Comparison of ENCODE assay signal across 21 mouse cellular contexts in the genomic region with DNA sequence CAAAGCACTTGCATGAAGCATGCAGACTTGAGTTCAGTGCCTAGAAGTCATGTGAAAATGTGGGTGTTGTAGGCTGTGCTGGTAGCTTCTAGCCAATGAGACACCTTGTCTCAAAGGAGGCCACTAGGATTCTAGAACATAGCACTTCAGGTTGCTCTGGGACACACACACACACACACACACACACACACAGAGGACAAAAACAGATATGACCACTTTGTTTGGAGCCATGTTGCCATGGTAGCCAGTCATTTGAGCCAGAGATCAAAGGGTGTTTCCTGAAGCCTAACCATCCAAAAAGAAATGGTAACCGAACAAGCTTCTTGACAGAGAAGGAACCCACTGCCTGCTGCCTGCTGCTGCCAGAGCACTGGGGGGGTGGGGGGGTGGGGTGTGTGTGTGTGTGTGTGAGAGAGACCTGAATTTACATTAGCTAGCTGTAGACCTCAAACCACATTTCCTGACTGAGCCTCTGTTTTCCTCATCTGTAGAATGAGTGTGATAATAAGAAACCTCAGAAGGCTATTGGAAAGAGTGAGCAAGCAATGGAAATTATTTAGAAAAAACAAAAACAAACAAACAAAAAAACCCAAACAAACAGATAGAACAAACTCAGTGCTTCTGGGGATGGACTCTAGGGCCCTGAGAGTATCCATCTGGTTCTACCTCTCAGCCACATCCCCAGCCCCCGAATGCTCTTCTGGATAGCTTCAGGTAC. TPM values are rescaled to one million over a fixed set of nuclear protein-coding genes. Genes with fewer than 3 reads are reported as not detected.
A peak's percentile ranks its signal among the peaks of the same experiment; 100 is the strongest.
DNase-seq lines count a peak whose midpoint lies in the region; ATAC-seq and TF ChIP-seq lines count a peak whose summit lies in the region.
"Had no signal": no experiment of that assay in that cellular context is flagged by ENCODE, and none has a peak within 500 bp of the region (broad histone marks: within the 10 kb centered on the region; RNA-seq: fewer than 3 reads in every experiment).

No protein-coding gene starts in this region.

- no peak overlapping the region for H3K9ac ChIP-seq in forebrain, postnatal 0 days
- H3K9ac ChIP-seq: embryonic facial prominence, embryonic 15.5 days; forebrain, embryonic 12.5 days; limb, embryonic 15.5 days; midbrain, embryonic 15.5 days; neural tube, embryonic 13.5 days had no signal

- no peak for TF ChIP-seq CTCF in thymus, adult 2 months (IDR thresholded peaks at IDR 0.05; ENCODE audit: borderline replicate concordance, control insufficient read depth, extremely low read depth, insufficient read depth, low read length, poor library complexity)
- no peak for TF ChIP-seq CTCF in forebrain, postnatal 0 days (IDR thresholded peaks at IDR 0.05; ENCODE audit: low read depth)

- H3K36me3 ChIP-seq in thymus, adult 2 months (ENCODE audit: control insufficient read depth, insufficient read depth, low read length) = no peaks in the 10 kb centered on the region
- H3K36me3 ChIP-seq in forebrain, postnatal 0 days (ENCODE audit: insufficient read depth) = no peaks in the 10 kb centered on the region
- H3K36me3 ChIP-seq: embryonic facial prominence, embryonic 15.5 days; forebrain, embryonic 12.5 days; limb, embryonic 15.5 days; midbrain, embryonic 15.5 days; neural tube, embryonic 13.5 days had no signal

- no peak for ATAC-seq in forebrain, postnatal 0 days
- ATAC-seq: hindbrain, embryonic 16.5 days; midbrain, embryonic 15.5 days had no signal

- peak overlapping the region; percentile 51; the same call in 1 of the 2 replicates for H3K27ac ChIP-seq in thymus, adult 2 months (ENCODE audit: control insufficient read depth, insufficient read depth, low read length)
- H3K27ac ChIP-seq in forebrain, postnatal 0 days (ENCODE audit: low read depth, low read length) = no peak overlapping the region
- H3K27ac ChIP-seq: embryonic facial prominence, embryonic 15.5 days; forebrain, embryonic 12.5 days; gastrocnemius, adult 2 months; heart, adult 2 months; limb, embryonic 15.5 days; midbrain, embryonic 15.5 days; neural tube, embryonic 13.5 days had no signal

- no peaks in the 10 kb centered on the region for H3K9me3 ChIP-seq in forebrain, postnatal 0 days (ENCODE audit: low read length)
- H3K9me3 ChIP-seq: embryonic facial prominence, embryonic 15.5 days; forebrain, embryonic 12.5 days; limb, embryonic 15.5 days; midbrain, embryonic 15.5 days; neural tube, embryonic 13.5 days had no signal

- 36% methylated on average over 2 of the region's 2 CpGs for WGBS in thymus, adult 2 months
- WGBS in forebrain, postnatal 0 days = 55% methylated on average over 2 of the region's 2 CpGs

- H3K27me3 ChIP-seq in thymus, adult 2 months (ENCODE audit: control insufficient read depth, insufficient read depth, low read length) = no peaks in the 10 kb centered on the region
- H3K27me3 ChIP-seq in forebrain, postnatal 0 days (ENCODE audit: insufficient read depth, low read length) = no peaks in the 10 kb centered on the region
- H3K27me3 ChIP-seq: midbrain, embryonic 15.5 days had no signal

- H3K4me2 ChIP-seq in forebrain, postnatal 0 days (ENCODE audit: low read depth) = no peak overlapping the region
- H3K4me2 ChIP-seq: embryonic facial prominence, embryonic 15.5 days; forebrain, embryonic 12.5 days; limb, embryonic 15.5 days; midbrain, embryonic 15.5 days; neural tube, embryonic 13.5 days had no signal

- H3K4me1 ChIP-seq in thymus, adult 2 months (replicated peaks; ENCODE audit: control insufficient read depth, insufficient read depth, low read length) = peaks cover 60% of the 10 kb centered on the region
- peaks cover 2% of the 10 kb centered on the region; the same call in 1 of the 2 replicates for H3K4me1 ChIP-seq in forebrain, postnatal 0 days (ENCODE audit: insufficient read depth)

- peak; percentile 6 for DNase-seq in adrenal gland, adult 2 months
- no peak for DNase-seq in adrenal gland, postnatal 25 days
- DNase-seq in thymus, adult 2 months = no peak
- DNase-seq in thymus, postnatal 14 days = no peak
- DNase-seq in induced T-regulatory cell, adult 2 months (ENCODE audit: low read depth) = peak; percentile 96
- no peak for DNase-seq in forebrain, postnatal 0 days
- no peak for DNase-seq in heart, postnatal 4 days
- no peak for DNase-seq in layer of hippocampus, postnatal 25 days (ENCODE audit: extremely low spot score in 1 of 2, low spot score in 1 of 2)
- DNase-seq: gastrocnemius, adult 2 months; heart, adult 2 months; kidney, postnatal 36 days; lung, adult 2 months; right cerebral cortex, adult 18-20 months; thymus, adult 18-20 months had no signal

- TF ChIP-seq POLR2A in thymus, adult 2 months (IDR thresholded peaks at IDR 0.05; ENCODE audit: control insufficient read depth, extremely low read depth, insufficient read depth, low read length, poor library complexity) = no peak

- H3K4me3 ChIP-seq in thymus, adult 2 months (ENCODE audit: control insufficient read depth, insufficient read depth, low read length) = no peak overlapping the region
- no peak overlapping the region for H3K4me3 ChIP-seq in forebrain, postnatal 0 days (ENCODE audit: low read depth, low read length)
- H3K4me3 ChIP-seq: embryonic facial prominence, embryonic 15.5 days; forebrain, embryonic 12.5 days; gastrocnemius, adult 2 months; heart, adult 2 months; limb, embryonic 15.5 days; midbrain, embryonic 15.5 days; neural tube, embryonic 13.5 days had no signal

RNA-seq across cellular contexts. Expression of gene Tpst2, which starts 2.6 kb away (rescaled TPM):
- total RNA-seq in adrenal gland, adult 2 months (2021) = 100 to 1,000 TPM; 154 to 322 TPM
- 222 and 270 TPM in 2 replicates for polyA plus RNA-seq in adrenal gland, adult 2 months (2012; rRNA removed)
- 144 and 210 TPM in 2 replicates for total RNA-seq in adrenal gland, postnatal 25 days (2021)
- polyA plus RNA-seq in thymus, adult 2 months (2012; rRNA removed) = 62.7 and 63.5 TPM in 2 replicates
- 43.4 and 45.0 TPM in 2 replicates for total RNA-seq in forebrain, postnatal 0 days (2014; rRNA removed)
- 37.9 and 39.0 TPM in 2 replicates for polyA plus RNA-seq in forebrain, postnatal 0 days (2015; fragmentation: Nextera tagmentation; extraction: Ambion mirVana)
- 10 to 100 TPM; 44.4 to 45.6 TPM for total RNA-seq in heart, postnatal 4 days (2021)
- total RNA-seq in layer of hippocampus, postnatal 25 days (2021) = 10 to 100 TPM; 45.9 to 46.2 TPM

RNA-seq across cellular contexts. Expression of gene Crybb1, which starts 18.3 kb away (rescaled TPM):
- total RNA-seq in adrenal gland, adult 2 months (2021) = 1 to 10 TPM; 2.9 to 3.2 TPM
- polyA plus RNA-seq in adrenal gland, adult 2 months (2012; rRNA removed) = 5.3 and 6.7 TPM in 2 replicates
- 1.1 and 2.7 TPM in 2 replicates for total RNA-seq in adrenal gland, postnatal 25 days (2021)
- 0.15 and 0.40 TPM in 2 replicates for polyA plus RNA-seq in thymus, adult 2 months (2012; rRNA removed)
- 5.0 and 6.3 TPM in 2 replicates for total RNA-seq in forebrain, postnatal 0 days (2014; rRNA removed)
- polyA plus RNA-seq in forebrain, postnatal 0 days (2015; fragmentation: Nextera tagmentation; extraction: Ambion mirVana) = 10.4 and 10.8 TPM in 2 replicates
- total RNA-seq in heart, postnatal 4 days (2021) = not detected
- 1 to 10 TPM; 7.4 to 7.9 TPM for total RNA-seq in layer of hippocampus, postnatal 25 days (2021)
- total RNA-seq: megakaryocyte progenitor cell, adult 5-6 weeks had no signal

RNA-seq across cellular contexts. Expression of gene Cryba4, which starts 21.6 kb away (rescaled TPM):
- total RNA-seq in adrenal gland, adult 2 months (2021) = 10 to 100 TPM; 70.5 to 74.9 TPM
- 58.4 and 91.5 TPM in 2 replicates for polyA plus RNA-seq in adrenal gland, adult 2 months (2012; rRNA removed)
- 14.8 and 16.5 TPM in 2 replicates for total RNA-seq in adrenal gland, postnatal 25 days (2021)
- polyA plus RNA-seq in thymus, adult 2 months (2012; rRNA removed) = 0.41 and 3.1 TPM in 2 replicates
- 2.5 TPM in 1 of 2 replicates, not detected in the other for total RNA-seq in forebrain, postnatal 0 days (2014; rRNA removed)
- 2.4 and 2.6 TPM in 2 replicates for polyA plus RNA-seq in forebrain, postnatal 0 days (2015; fragmentation: Nextera tagmentation; extraction: Ambion mirVana)
- 1 to 10 TPM; 1.7 to 2.3 TPM for total RNA-seq in heart, postnatal 4 days (2021)
- 1 to 10 TPM; 1.1 to 1.2 TPM for total RNA-seq in layer of hippocampus, postnatal 25 days (2021)
- total RNA-seq: megakaryocyte progenitor cell, adult 5-6 weeks had no signal

RNA-seq across cellular contexts. Expression of gene Tfip11, which starts 52.3 kb away (rescaled TPM):
- total RNA-seq in adrenal gland, adult 2 months (2021) = 10 to 100 TPM; 30.3 to 38.7 TPM
- polyA plus RNA-seq in adrenal gland, adult 2 months (2012; rRNA removed) = 36.6 and 38.1 TPM in 2 replicates
- total RNA-seq in adrenal gland, postnatal 25 days (2021) = 33.3 and 38.6 TPM in 2 replicates
- 58.9 and 63.2 TPM in 2 replicates for polyA plus RNA-seq in thymus, adult 2 months (2012; rRNA removed)
- total RNA-seq in forebrain, postnatal 0 days (2014; rRNA removed) = 15.6 and 20.8 TPM in 2 replicates
- polyA plus RNA-seq in forebrain, postnatal 0 days (2015; fragmentation: Nextera tagmentation; extraction: Ambion mirVana) = 20.5 and 26.9 TPM in 2 replicates
- 10 to 100 TPM; 20.3 to 20.5 TPM for total RNA-seq in heart, postnatal 4 days (2021)
- total RNA-seq in layer of hippocampus, postnatal 25 days (2021) = 10 to 100 TPM; 35.3 to 40.1 TPM

Comparison
In these comparisons a context has a peak if more than half of its experiments do, and no peak if none do; other contexts are left out.
1. DNase-seq: peak in adrenal gland, adult 2 months (single experiment) and induced T-regulatory cell, adult 2 months (single experiment); none in adrenal gland, postnatal 25 days (single experiment), thymus, adult 2 months (single experiment), thymus, postnatal 14 days (single experiment), forebrain, postnatal 0 days (single experiment), heart, postnatal 4 days (single experiment) and layer of hippocampus, postnatal 25 days (0 of 2).